Mouse (Mus musculus) heart, adult 2 months (tissue): ENCODE measurements around the gene Cep295. TPM values are rescaled to one million over a fixed set of nuclear protein-coding genes. Genes with fewer than 3 reads are reported as not detected.
A peak's percentile ranks its signal among the peaks of the same experiment; 100 is the strongest.
"Not testable (repeated sequence)": the region's sequence is repeated elsewhere in the genome, so short reads cannot be mapped to it uniquely, and the experiment has no call there.

Experiments
- DNase-seq, 2 experiments: peaks; one replicate each; pipeline ENCODE4 v3.0.0; 2021
- H3K27ac ChIP-seq: fragments of 200-600 bp; 2 replicates; pipeline ENCODE4 v1.8.1; 2022
- H3K27me3 ChIP-seq: fragments of 200-500 bp; 2 replicates; pipeline ENCODE4 v1.6.1; 2012; ENCODE audit warnings: mild to moderate bottlenecking, low read length, inconsistent platforms, mixed read lengths; ENCODE audit not compliant: control insufficient read depth, insufficient read depth
- H3K36me3 ChIP-seq: fragments of 200-500 bp; 2 replicates; pipeline ENCODE4 v1.6.1; 2012; ENCODE audit warnings: low read length, inconsistent platforms; ENCODE audit not compliant: control insufficient read depth, insufficient read depth
- H3K4me1 ChIP-seq: fragments of 200-500 bp; 2 replicates; pipeline ENCODE4 v1.6.1; 2011; ENCODE audit warnings: low read length; ENCODE audit not compliant: control insufficient read depth, insufficient read depth
- H3K4me3 ChIP-seq: fragments of 200-600 bp; 2 replicates; pipeline ENCODE4 v1.8.1; 2022
- H3K79me2 ChIP-seq: fragments of 200-500 bp; replicated peaks from 2 replicates; pipeline ENCODE4 v1.6.1; 2012; ENCODE audit warnings: mild to moderate bottlenecking, inconsistent platforms, low read length, moderate library complexity, mixed read lengths; ENCODE audit not compliant: control insufficient read depth, insufficient read depth
- H3K9ac ChIP-seq: fragments of 200-500 bp; 2 replicates; pipeline ENCODE4 v1.6.1; 2012; ENCODE audit warnings: low read depth, mild to moderate bottlenecking, control low read depth, inconsistent platforms, low read length, mixed read lengths
- CTCF ChIP-seq: fragments of 200-600 bp; IDR thresholded peaks from 2 replicates; pipeline ENCODE4 v1.8.1; 2022; ENCODE audit warnings: antibody characterized with exemption, mild to moderate bottlenecking, moderate library complexity
- EP300 ChIP-seq: fragments of 200-500 bp; IDR thresholded peaks from 2 replicates; pipeline ENCODE4 v1.6.1; 2011; ENCODE audit warnings: low read depth, low read length, control low read depth; ENCODE audit not compliant: insufficient read depth
- POLR2A ChIP-seq: fragments of 200-500 bp; IDR thresholded peaks from 2 replicates; pipeline ENCODE4 v1.6.1; 2011; ENCODE audit warnings: mild to moderate bottlenecking, low read depth, low read length, control low read depth; ENCODE audit not compliant: insufficient read depth
- WGBS: fragments of 180-500 bp; shearing (Covaris S2); methylation state at CpG from one replicate; pipeline ENCODE4 v1.1.7; 2018; 5-methylcytosine and 5-hydroxymethylcytosine counted together
- intact Hi-C: fragments of 180-260 bp; cut with DNase I; formaldehyde crosslinking; loops from one replicate; pipeline ENCODE4 v1.15.1; 2025
- polyA plus RNA-seq: library from polyadenylated mRNA; depleted of rRNA; stranded (reverse); fragments of >200 nt; gene quantifications from 2 replicates; pipeline ENCODE4 v1.2.3, GENCODE M21; 2012
- total RNA-seq, 2 experiments: library from RNA; stranded (reverse); gene quantifications; 2 replicates each; pipeline ENCODE4 v1.2.3; 2021

The Cep295 gene
- total and polyA plus RNA-seq, 3 experiments, result 3.0 to 8.5 (median 5.8) TPM

- no peak for TF ChIP-seq CTCF
- TF ChIP-seq EP300, result peak; percentile 29; the same call in 1 of the 2 replicates
- peak; percentile 97 for TF ChIP-seq POLR2A
- intact Hi-C loops, result loop anchor here (2.0 to 5.0 kb wide), 2 partner anchors 25 to 52 kb away; partner anchors contain the start of gene Cep295
- Histone ChIP-seq H3K27me3 (no peaks in the 10 kb centered on the region), H3K4me1 (peaks cover 8% of the 10 kb centered on the region), H3K36me3 (peaks cover 31% of the 10 kb centered on the region), H3K4me3 (peak within 1 kb of the TSS; percentile 78), H3K9ac (peak within 1 kb of the TSS; percentile 86), H3K79me2 (no peaks in the 10 kb centered on the region), H3K27ac (peak within 1 kb of the TSS; percentile 93)
- DNase-seq, result peak; percentile 97 to 100
- 11% methylated on average over 45 of the region's 45 CpGs for WGBS
These were observed 51.8 kb downstream of the Cep295 start, which contains the start of gene Taf1d for GRCm38 (mm10) chr9:15305503-15306397. Taf1d (plus strand) TSS chr9:15306214.

- Histone ChIP-seq H3K9ac (no peak overlapping the region), H3K79me2 (no peaks in the 10 kb centered on the region), H3K36me3 (peaks cover 9% of the 10 kb centered on the region), H3K4me3 (no peak overlapping the region), H3K4me1 (peaks cover 6% of the 10 kb centered on the region), H3K27me3 (no peaks in the 10 kb centered on the region), H3K27ac (no peak overlapping the region)
- TF ChIP-seq CTCF (no peak), POLR2A (no peak), EP300 (no peak)
- DNase-seq, result no peak
- 91% methylated on average over 2 of the region's 2 CpGs for WGBS
- intact Hi-C loops, result no loop called here
These were observed 54.7 kb downstream of the Cep295 start for GRCm38 (mm10) chr9:15302881-15303280.

- H3K27ac ChIP-seq, H3K27me3 ChIP-seq, H3K4me3 ChIP-seq, H3K36me3 ChIP-seq, H3K9ac ChIP-seq, intact Hi-C loops, H3K79me2 ChIP-seq, H3K4me1 ChIP-seq, DNase-seq: not testable (repeated sequence)
- 86% methylated on average over 6 of the region's 6 CpGs for WGBS
- TF ChIP-seq CTCF, result peak; percentile 56
These were observed 55.6 kb downstream of the Cep295 start for GRCm38 (mm10) chr9:15302006-15302405.

GRCm38 (mm10) chr9:15301399-15301798 is 56.2 kb downstream of the Cep295 start:
- peaks cover 2% of the 10 kb centered on the region for H3K4me1 ChIP-seq
- no peak for TF ChIP-seq EP300
- TF ChIP-seq CTCF, result no peak
- no peak for TF ChIP-seq POLR2A
- 0 out of 2 replicates have a peak overlapping the region, but pooled peaks have one; percentile 5 for H3K9ac ChIP-seq
- H3K79me2 ChIP-seq, result no peaks in the 10 kb centered on the region
- H3K27me3 ChIP-seq, result no peaks in the 10 kb centered on the region
- H3K27ac ChIP-seq, result peak overlapping the region; percentile 51
- H3K4me3 ChIP-seq, result no peak overlapping the region
- intact Hi-C loops, result no loop called here
- H3K36me3 ChIP-seq, result no peaks in the 10 kb centered on the region; the same call in 1 of the 2 replicates
- peak in 1 of 2 experiments; percentile 38 for DNase-seq
- WGBS, result 26% methylated on average over 6 of the region's 6 CpGs

GRCm38 (mm10) chr9:15300056-15300455 is 57.5 kb downstream of the Cep295 start:
- H3K27me3 ChIP-seq, result no peaks in the 10 kb centered on the region
- intact Hi-C loops, result no loop called here

GRCm38 (mm10) chr9:15298451-15298850 is 59.1 kb downstream of the Cep295 start:
- Histone ChIP-seq H3K4me3 (no peak overlapping the region), H3K4me1 (no peaks in the 10 kb centered on the region), H3K27me3 (no peaks in the 10 kb centered on the region), H3K79me2 (no peaks in the 10 kb centered on the region), H3K27ac (no peak overlapping the region), H3K36me3 (no peaks in the 10 kb centered on the region), H3K9ac (no peak overlapping the region)
- intact Hi-C loops, result no loop called here
- TF ChIP-seq CTCF (no peak), POLR2A (no peak), EP300 (no peak)
- DNase-seq, result no peak
- WGBS, result 67% methylated on average over 2 of the region's 2 CpGs

More at GRCm38 (mm10) chr9:15300056-15300455, 57.5 kb downstream of the Cep295 start:
- Histone ChIP-seq H3K79me2 (no peaks in the 10 kb centered on the region), H3K9ac (no peak overlapping the region), H3K4me1 (no peaks in the 10 kb centered on the region), H3K36me3 (no peaks in the 10 kb centered on the region), H3K27ac (no peak overlapping the region), H3K4me3 (no peak overlapping the region)
- TF ChIP-seq CTCF (no peak), EP300 (no peak), POLR2A (no peak)
- DNase-seq, result no peak
- 87% methylated on average over 5 of the region's 5 CpGs for WGBS
